Mouse (Mus musculus) splenic B cell, adult 2 months (primary cell): ENCODE measurements around the gene Zwilch.

Experiments
- DNase-seq: peaks from one replicate; pipeline ENCODE4 v3.0.0-alpha.2; 2011; ENCODE audit warnings: low read depth, low spot score
- H3K27me3 ChIP-seq: 2 replicates; pipeline ENCODE4 v1.6.1; 2012; ENCODE audit warnings: mild to moderate bottlenecking, low read length, moderate library complexity, mixed read lengths; ENCODE audit not compliant: control insufficient read depth, poor library complexity, insufficient read depth, severe bottlenecking
- H3K36me3 ChIP-seq: 2 replicates; pipeline ENCODE4 v1.6.1; 2012; ENCODE audit warnings: mild to moderate bottlenecking, low read length, moderate library complexity, mixed read lengths; ENCODE audit not compliant: control insufficient read depth, poor library complexity, insufficient read depth, severe bottlenecking

Gene Zwilch

DNA sequence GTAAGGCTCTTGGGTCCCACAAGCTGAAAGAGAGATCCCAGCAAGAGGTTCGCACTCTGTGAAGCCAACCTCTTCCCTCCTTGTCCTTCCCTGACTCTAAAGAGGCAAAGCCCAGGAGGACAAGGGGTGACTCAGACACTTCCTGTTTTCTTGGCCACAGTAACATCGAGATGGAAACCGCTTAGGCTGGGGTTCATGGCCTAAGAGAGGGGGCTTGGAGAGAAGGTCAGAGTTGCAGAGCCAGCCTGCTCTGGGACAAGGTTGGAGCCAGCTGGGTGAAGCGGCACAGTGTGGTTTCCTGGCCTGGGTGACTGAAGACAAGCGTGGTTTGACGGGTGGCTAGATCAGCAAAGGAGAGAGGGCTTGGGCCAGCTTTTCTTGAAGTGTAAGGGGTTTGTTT is 67.6 kb downstream of the Zwilch start:
- no peak for DNase-seq
- Histone ChIP-seq H3K36me3 (no peaks in the 10 kb centered on the region; the same call in 1 of the 2 replicates), H3K27me3 (no peaks in the 10 kb centered on the region)

DNA sequence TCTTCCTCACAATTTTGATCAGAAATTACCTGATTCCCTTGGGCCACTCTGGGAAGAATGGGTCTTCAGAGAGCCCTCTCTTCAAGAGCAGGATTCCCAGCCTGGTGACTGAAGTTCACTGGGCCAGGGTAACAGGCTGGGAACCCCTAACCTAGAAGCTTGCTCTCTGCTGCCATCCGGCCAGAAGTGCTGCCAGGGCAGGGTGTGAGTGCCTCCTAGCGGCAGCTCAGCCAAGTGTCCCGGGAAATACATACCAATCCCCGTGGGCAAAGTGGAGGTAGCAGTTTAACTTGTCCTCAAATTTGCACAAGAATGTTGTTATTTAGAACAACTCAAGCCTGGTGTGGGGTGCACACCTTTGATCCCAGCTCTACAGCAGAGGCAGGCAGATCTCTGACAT is 72.5 kb downstream of the Zwilch start:
- H3K36me3 ChIP-seq = no peaks in the 10 kb centered on the region
- peak; percentile 81 for DNase-seq
- no peaks in the 10 kb centered on the region for H3K27me3 ChIP-seq

DNA sequence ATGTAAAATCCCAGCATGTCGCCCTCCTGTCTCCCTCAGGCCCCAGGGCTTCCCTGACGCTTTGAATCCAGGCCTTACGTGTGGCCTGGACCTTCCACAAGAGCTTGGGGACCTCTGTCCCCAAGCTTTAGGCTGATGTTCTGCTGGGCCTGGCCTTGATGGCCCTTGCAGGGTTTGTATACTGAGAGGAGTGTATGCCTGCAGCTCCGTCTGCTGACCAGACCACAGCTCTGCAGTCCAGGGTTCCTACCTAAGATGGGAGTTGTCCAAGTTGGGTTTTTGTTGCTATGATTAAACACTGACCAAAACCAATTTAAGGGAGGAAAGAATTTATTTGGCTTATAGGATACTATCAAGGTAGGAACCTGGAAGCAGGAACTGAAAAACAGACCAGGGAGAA is 74.6 kb downstream of the Zwilch start:
- no peaks in the 10 kb centered on the region for H3K27me3 ChIP-seq
- H3K36me3 ChIP-seq = no peaks in the 10 kb centered on the region
- no peak for DNase-seq

GRCm38 (mm10) chr9:64094083-64094482 is 78.8 kb downstream of the Zwilch start:
- Histone ChIP-seq H3K27me3 (no peaks in the 10 kb centered on the region), H3K36me3 (no peaks in the 10 kb centered on the region)
- no peak for DNase-seq

GRCm38 (mm10) chr9:64089004-64089403 is 83.9 kb downstream of the Zwilch start:
- peak; percentile 15 for DNase-seq
- H3K36me3 ChIP-seq = no peaks in the 10 kb centered on the region
- no peaks in the 10 kb centered on the region for H3K27me3 ChIP-seq

- DNase-seq = no peak
- no peaks in the 10 kb centered on the region for H3K36me3 ChIP-seq
- H3K27me3 ChIP-seq = no peaks in the 10 kb centered on the region
Measured at GRCm38 (mm10) chr9:64088346-64088745, 84.6 kb downstream of the Zwilch start.

- Histone ChIP-seq H3K36me3 (no peaks in the 10 kb centered on the region), H3K27me3 (no peaks in the 10 kb centered on the region)
- peak; percentile 80 for DNase-seq
Measured at GRCm38 (mm10) chr9:64087461-64088235, 85.3 kb downstream of the Zwilch start.
